ENCODE assay signal across 7 mouse cellular contexts in the genomic region with DNA sequence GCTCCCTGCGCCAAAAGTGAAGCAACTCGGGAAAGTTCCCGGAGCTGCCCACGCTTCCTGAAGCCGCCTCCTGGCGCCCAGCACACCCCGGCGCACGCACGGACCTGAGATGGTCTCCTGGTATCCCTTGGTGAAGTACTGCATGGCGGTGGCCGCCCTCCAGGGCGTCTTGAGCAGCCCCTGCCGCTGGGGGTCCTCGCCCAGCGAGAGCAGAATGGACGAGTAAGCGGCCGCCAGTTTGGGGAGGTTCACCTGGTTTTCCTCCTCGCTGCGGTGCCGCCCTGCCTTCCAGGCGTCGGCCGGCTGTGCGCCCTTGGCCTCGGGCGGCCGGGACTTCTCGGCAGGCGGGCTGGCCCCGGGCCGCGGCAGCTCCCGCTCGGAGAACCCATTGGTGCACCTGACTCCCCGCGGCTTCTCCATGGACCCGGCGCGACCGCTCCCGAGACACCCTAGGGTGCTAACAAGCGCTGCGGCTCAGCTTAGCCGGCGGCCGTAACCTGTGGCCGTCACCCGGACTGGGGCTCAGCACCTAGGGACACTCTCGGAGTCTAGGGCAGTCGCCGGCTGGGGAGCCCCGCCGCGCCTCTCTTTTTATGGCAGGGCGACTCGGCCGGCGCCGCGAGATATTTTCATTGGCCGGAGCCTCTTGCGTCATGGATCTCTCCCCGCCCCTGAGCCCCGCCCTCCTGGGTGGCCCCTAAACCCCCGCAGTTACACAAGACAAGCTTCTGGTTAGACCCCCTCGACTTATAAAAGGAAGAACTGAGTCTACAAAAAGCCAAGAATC. TPM values are rescaled to one million over a fixed set of nuclear protein-coding genes. Genes with fewer than 3 reads are reported as not detected.
DNase-seq lines count a peak whose midpoint lies in the region; ATAC-seq and TF ChIP-seq lines count a peak whose summit lies in the region.

Gene Gch1 (minus strand): TSS at position 566 of the 787 bp plus-strand sequence.

- under 1% methylated on average over 68 of the region's 68 CpGs for WGBS in embryonic facial prominence, embryonic 10.5 days
- WGBS in kidney, adult 2 months: under 1% methylated on average over 68 of the region's 68 CpGs
- 0% methylated on average over 64 of the region's 68 CpGs for WGBS in limb, embryonic 11.5 days
- under 1% methylated on average over 67 of the region's 68 CpGs for WGBS in midbrain, embryonic 13.5 days

- ATAC-seq in limb, embryonic 11.5 days (ENCODE audit: insufficient number of reproducible peaks, low FRiP score, low TSS enrichment, low read depth): peak; percentile 78
- ATAC-seq in midbrain, embryonic 13.5 days: peak; percentile 94

- peak within 1 kb of the TSS; percentile 90 for H3K4me3 ChIP-seq in embryonic facial prominence, embryonic 10.5 days
- H3K4me3 ChIP-seq in kidney, adult 2 months (ENCODE audit: insufficient read depth, low read depth, low read length): peak within 1 kb of the TSS; percentile 99
- peak within 1 kb of the TSS; percentile 58 for H3K4me3 ChIP-seq in limb, embryonic 11.5 days (ENCODE audit: low read depth, low read length)
- peak within 1 kb of the TSS; percentile 85 for H3K4me3 ChIP-seq in midbrain, embryonic 13.5 days (replicated peaks)

- H3K27me3 ChIP-seq in embryonic facial prominence, embryonic 10.5 days (replicated peaks; ENCODE audit: low read depth, poor library complexity, severe bottlenecking): peaks cover 36% of the 10 kb centered on the region
- H3K27me3 ChIP-seq in kidney, adult 2 months (replicated peaks; ENCODE audit: control insufficient read depth, insufficient read depth, low read length): no peaks in the 10 kb centered on the region
- H3K27me3 ChIP-seq in limb, embryonic 11.5 days (ENCODE audit: control insufficient read depth, insufficient read depth, low read length): peaks cover 11% of the 10 kb centered on the region
- H3K27me3 ChIP-seq in midbrain, embryonic 13.5 days: peaks cover 27% of the 10 kb centered on the region

- peaks cover 11% of the 10 kb centered on the region for H3K4me1 ChIP-seq in embryonic facial prominence, embryonic 10.5 days
- no peaks in the 10 kb centered on the region; the same call in 1 of the 2 replicates for H3K4me1 ChIP-seq in kidney, adult 2 months (ENCODE audit: control insufficient read depth, insufficient read depth, low read length)
- H3K4me1 ChIP-seq in limb, embryonic 11.5 days (ENCODE audit: control insufficient read depth, insufficient read depth, low read length): 0 out of 2 replicates have a peak, but pooled peaks cover 4% of the 10 kb centered on the region
- H3K4me1 ChIP-seq in midbrain, embryonic 13.5 days (replicated peaks): peaks cover 6% of the 10 kb centered on the region

- peak within 1 kb of the TSS; percentile 32; the same call in 1 of the 2 replicates for H3K9ac ChIP-seq in limb, embryonic 11.5 days (ENCODE audit: low read length)
- H3K9ac ChIP-seq in midbrain, embryonic 13.5 days (replicated peaks): peak within 1 kb of the TSS; percentile 71

- peak within 1 kb of the TSS; percentile 89 for H3K4me2 ChIP-seq in limb, embryonic 11.5 days (ENCODE audit: low read depth, severe bottlenecking)
- H3K4me2 ChIP-seq in midbrain, embryonic 13.5 days (replicated peaks): peak within 1 kb of the TSS; percentile 99

- 0 out of 2 replicates have a peak within 1 kb of the TSS, but pooled peaks have one; percentile 1 for H3K27ac ChIP-seq in embryonic facial prominence, embryonic 10.5 days (replicated peaks)
- H3K27ac ChIP-seq in kidney, adult 2 months (ENCODE audit: insufficient read depth, low read depth, low read length): peak within 1 kb of the TSS; percentile 74
- H3K27ac ChIP-seq in limb, embryonic 11.5 days (replicated peaks; ENCODE audit: low read depth, low read length): no peak within 1 kb of the TSS
- no peak within 1 kb of the TSS for H3K27ac ChIP-seq in midbrain, embryonic 13.5 days

- TF ChIP-seq CTCF in kidney, adult 2 months (conservative IDR thresholded peaks at IDR 0.05; ENCODE audit: insufficient read depth, insufficient read length, low read depth, low read length): no peak

- no peaks in the 10 kb centered on the region for H3K9me3 ChIP-seq in embryonic facial prominence, embryonic 10.5 days
- H3K9me3 ChIP-seq in limb, embryonic 11.5 days (ENCODE audit: control insufficient read depth, low read length): no peaks in the 10 kb centered on the region
- H3K9me3 ChIP-seq in midbrain, embryonic 13.5 days: no peaks in the 10 kb centered on the region

- no peaks in the 10 kb centered on the region for H3K36me3 ChIP-seq in embryonic facial prominence, embryonic 10.5 days (replicated peaks)
- no peaks in the 10 kb centered on the region for H3K36me3 ChIP-seq in kidney, adult 2 months (ENCODE audit: control insufficient read depth, insufficient read depth, low read length)
- no peaks in the 10 kb centered on the region for H3K36me3 ChIP-seq in limb, embryonic 11.5 days (ENCODE audit: control insufficient read depth, insufficient read depth, low read length)
- no peaks in the 10 kb centered on the region for H3K36me3 ChIP-seq in midbrain, embryonic 13.5 days

- TF ChIP-seq POLR2A in kidney, adult 2 months (IDR thresholded peaks at IDR 0.05; ENCODE audit: low read depth, low read length): peak; percentile 41

- peak; percentile 94 for DNase-seq in adrenal gland, postnatal 10 days
- peak; percentile 82 for DNase-seq in embryonic facial prominence, embryonic 10.5 days (ENCODE audit: low spot score)
- peak; percentile 99 for DNase-seq in heart, adult 11 months
- peak; percentile 89 for DNase-seq in kidney, adult 2 months
- peak; percentile 80 for DNase-seq in limb, embryonic 11.5 days (ENCODE audit: low spot score)
- peak; percentile 85 for DNase-seq in spleen, adult 12 weeks (ENCODE audit: low spot score)

RNA-seq across cellular contexts. Expression of gene Gch1, which starts in this region (rescaled TPM):
- 10 to 100 TPM; 33.4 to 40.4 TPM for total RNA-seq in adrenal gland, postnatal 10 days (2021)
- polyA plus RNA-seq in embryonic facial prominence, embryonic 10.5 days (2016; fragmentation: Nextera tagmentation; extraction: Ambion mirVana): 0.57 and 1.1 TPM in 2 replicates
- polyA plus RNA-seq in kidney, adult 2 months (2012; rRNA removed): 1.9 and 2.5 TPM in 2 replicates
- polyA plus RNA-seq in limb, embryonic 11.5 days (2014; fragmentation: Nextera tagmentation; extraction: Ambion mirVana): 1.2 and 1.3 TPM in 2 replicates
- polyA plus RNA-seq in midbrain, embryonic 13.5 days (2015; fragmentation: Nextera tagmentation; extraction: Ambion mirVana): 3.5 and 7.2 TPM in 2 replicates

Comparison
In these comparisons a context has a peak if more than half of its experiments do, and no peak if none do; other contexts are left out.
1. H3K27ac ChIP-seq: peak in embryonic facial prominence, embryonic 10.5 days (single experiment) and kidney, adult 2 months (single experiment); none in limb, embryonic 11.5 days (single experiment) and midbrain, embryonic 13.5 days (single experiment).
2. Peak in every context shown above with its lines, with median percentiles within 50 percentile points of each other: DNase-seq and H3K4me3 ChIP-seq.